Mouse (Mus musculus): ENCODE data around the gene Gnai3. TPM values are rescaled to one million over a fixed set of nuclear protein-coding genes. Genes with fewer than 3 reads are reported as not detected.

Gnai3 gene
- polyA plus RNA-seq, 1 experiment from 2014 or later = 192 TPM

GRCm38 (mm10) chr3:108147386-108148235 is 1.7 kb upstream of the Gnai3 start:
- H3K27ac ChIP-seq (replicated peaks; ENCODE audit: low read depth, low read length) = no peak overlapping the region
- ATAC-seq (ENCODE audit: insufficient number of reproducible peaks, low FRiP score, low TSS enrichment, low read depth) (no peak), DNase-seq (ENCODE audit: low spot score) (peak; percentile 93)
- no peaks in the 10 kb centered on the region for H3K36me3 ChIP-seq (ENCODE audit: control insufficient read depth, insufficient read depth, low read length)
- H3K4me2 ChIP-seq (ENCODE audit: low read depth, severe bottlenecking) = no peak overlapping the region
- H3K9ac ChIP-seq (ENCODE audit: low read length) = no peak overlapping the region
- peaks cover 5% of the 10 kb centered on the region; the same call in 1 of the 2 replicates for H3K4me1 ChIP-seq (ENCODE audit: control insufficient read depth, insufficient read depth, low read length)
- no peak overlapping the region for H3K4me3 ChIP-seq (ENCODE audit: low read depth, low read length)
- no peaks in the 10 kb centered on the region for H3K9me3 ChIP-seq (ENCODE audit: control insufficient read depth, low read length)
- no peaks in the 10 kb centered on the region for H3K27me3 ChIP-seq (ENCODE audit: control insufficient read depth, insufficient read depth, low read length)
- WGBS = 73% methylated on average over 11 of the region's 11 CpGs

- H3K36me3 ChIP-seq (ENCODE audit: control insufficient read depth, insufficient read depth, low read length) = no peaks in the 10 kb centered on the region
- H3K27me3 ChIP-seq (ENCODE audit: control insufficient read depth, insufficient read depth, low read length) = no peaks in the 10 kb centered on the region
- DNase-seq (ENCODE audit: low spot score) (no peak), ATAC-seq (ENCODE audit: insufficient number of reproducible peaks, low FRiP score, low TSS enrichment, low read depth) (no peak)
- no peak overlapping the region for H3K27ac ChIP-seq (replicated peaks; ENCODE audit: low read depth, low read length)
- H3K4me3 ChIP-seq (ENCODE audit: low read depth, low read length) = peak overlapping the region; percentile 99
- H3K4me1 ChIP-seq (ENCODE audit: control insufficient read depth, insufficient read depth, low read length) = peaks cover 5% of the 10 kb centered on the region; the same call in 1 of the 2 replicates
- H3K9ac ChIP-seq (ENCODE audit: low read length) = peak overlapping the region; percentile 84
- no peaks in the 10 kb centered on the region for H3K9me3 ChIP-seq (ENCODE audit: control insufficient read depth, low read length)
- peak overlapping the region; percentile 83 for H3K4me2 ChIP-seq (ENCODE audit: low read depth, severe bottlenecking)
- WGBS = 59% methylated on average over 5 of the region's 5 CpGs
Measured at GRCm38 (mm10) chr3:108146671-108147070, 725 bp upstream of the Gnai3 start.

GRCm38 (mm10) chr3:108140786-108141185 is 5.2 kb downstream of the Gnai3 start:
- H3K4me2 ChIP-seq (ENCODE audit: low read depth, severe bottlenecking) = no peak overlapping the region
- H3K36me3 ChIP-seq (ENCODE audit: control insufficient read depth, insufficient read depth, low read length) = peaks cover 2% of the 10 kb centered on the region; the same call in 1 of the 2 replicates
- peaks cover 5% of the 10 kb centered on the region; the same call in 1 of the 2 replicates for H3K4me1 ChIP-seq (ENCODE audit: control insufficient read depth, insufficient read depth, low read length)
- no peak overlapping the region for H3K9ac ChIP-seq (ENCODE audit: low read length)
- H3K9me3 ChIP-seq (ENCODE audit: control insufficient read depth, low read length) = no peaks in the 10 kb centered on the region
- H3K27ac ChIP-seq (replicated peaks; ENCODE audit: low read depth, low read length) = no peak overlapping the region
- DNase-seq (ENCODE audit: low spot score) = no peak
- ATAC-seq (ENCODE audit: insufficient number of reproducible peaks, low FRiP score, low TSS enrichment, low read depth) = no peak
- WGBS = 81% methylated on average over 4 of the region's 4 CpGs
- no peak overlapping the region for H3K4me3 ChIP-seq (ENCODE audit: low read depth, low read length)
- no peaks in the 10 kb centered on the region for H3K27me3 ChIP-seq (ENCODE audit: control insufficient read depth, insufficient read depth, low read length)

- Histone ChIP-seq H3K4me3 (ENCODE audit: low read depth, low read length) (no peak overlapping the region), H3K4me1 (ENCODE audit: control insufficient read depth, insufficient read depth, low read length) (no peaks in the 10 kb centered on the region), H3K36me3 (ENCODE audit: control insufficient read depth, insufficient read depth, low read length) (peaks cover 2% of the 10 kb centered on the region; the same call in 1 of the 2 replicates), H3K27me3 (ENCODE audit: control insufficient read depth, insufficient read depth, low read length) (no peaks in the 10 kb centered on the region), H3K27ac (replicated peaks; ENCODE audit: low read depth, low read length) (no peak overlapping the region), H3K9ac (ENCODE audit: low read length) (no peak overlapping the region), H3K9me3 (ENCODE audit: control insufficient read depth, low read length) (no peaks in the 10 kb centered on the region), H3K4me2 (ENCODE audit: low read depth, severe bottlenecking) (no peak overlapping the region)
- 88% methylated on average over 1 of the region's 1 CpGs for WGBS
- no peak for DNase-seq (ENCODE audit: low spot score)
- ATAC-seq (ENCODE audit: insufficient number of reproducible peaks, low FRiP score, low TSS enrichment, low read depth) = no peak
Measured at GRCm38 (mm10) chr3:108139113-108139512, 6.8 kb downstream of the Gnai3 start.

- Histone ChIP-seq H3K4me3 (ENCODE audit: low read depth, low read length) (no peak overlapping the region), H3K4me2 (ENCODE audit: low read depth, severe bottlenecking) (no peak overlapping the region), H3K27ac (replicated peaks; ENCODE audit: low read depth, low read length) (no peak overlapping the region), H3K27me3 (ENCODE audit: control insufficient read depth, insufficient read depth, low read length) (no peaks in the 10 kb centered on the region), H3K9me3 (ENCODE audit: control insufficient read depth, low read length) (no peaks in the 10 kb centered on the region), H3K4me1 (ENCODE audit: control insufficient read depth, insufficient read depth, low read length) (no peaks in the 10 kb centered on the region), H3K36me3 (ENCODE audit: control insufficient read depth, insufficient read depth, low read length) (peaks cover 2% of the 10 kb centered on the region; the same call in 1 of the 2 replicates), H3K9ac (ENCODE audit: low read length) (no peak overlapping the region)
- no peak for ATAC-seq (ENCODE audit: insufficient number of reproducible peaks, low FRiP score, low TSS enrichment, low read depth)
- no peak for DNase-seq (ENCODE audit: low spot score)
- WGBS = 88% methylated on average over 11 of the region's 11 CpGs
Measured at GRCm38 (mm10) chr3:108134701-108135100, 11.2 kb downstream of the Gnai3 start.

- Histone ChIP-seq H3K36me3 (ENCODE audit: control insufficient read depth, insufficient read depth, low read length) (peaks cover 2% of the 10 kb centered on the region; the same call in 1 of the 2 replicates), H3K9me3 (ENCODE audit: control insufficient read depth, low read length) (no peaks in the 10 kb centered on the region), H3K4me3 (ENCODE audit: low read depth, low read length) (no peak overlapping the region), H3K4me1 (ENCODE audit: control insufficient read depth, insufficient read depth, low read length) (peaks cover 8% of the 10 kb centered on the region), H3K9ac (ENCODE audit: low read length) (no peak overlapping the region), H3K27ac (replicated peaks; ENCODE audit: low read depth, low read length) (no peak overlapping the region), H3K27me3 (ENCODE audit: control insufficient read depth, insufficient read depth, low read length) (no peaks in the 10 kb centered on the region), H3K4me2 (ENCODE audit: low read depth, severe bottlenecking) (no peak overlapping the region)
- WGBS = 67% methylated on average over 1 of the region's 1 CpGs
- DNase-seq (ENCODE audit: low spot score) (no peak), ATAC-seq (ENCODE audit: insufficient number of reproducible peaks, low FRiP score, low TSS enrichment, low read depth) (no peak)
Measured at GRCm38 (mm10) chr3:108132484-108132883, 13.5 kb downstream of the Gnai3 start.

GRCm38 (mm10) chr3:108131821-108132220 is 14.1 kb downstream of the Gnai3 start:
- no peak overlapping the region for H3K9ac ChIP-seq (ENCODE audit: low read length)
- WGBS = 78% methylated on average over 1 of the region's 1 CpGs
- H3K27me3 ChIP-seq (ENCODE audit: control insufficient read depth, insufficient read depth, low read length) = no peaks in the 10 kb centered on the region
- H3K4me2 ChIP-seq (ENCODE audit: low read depth, severe bottlenecking) = no peak overlapping the region
- H3K36me3 ChIP-seq (ENCODE audit: control insufficient read depth, insufficient read depth, low read length) = peaks cover 2% of the 10 kb centered on the region; the same call in 1 of the 2 replicates
- H3K4me3 ChIP-seq (ENCODE audit: low read depth, low read length) = no peak overlapping the region
- ATAC-seq (ENCODE audit: insufficient number of reproducible peaks, low FRiP score, low TSS enrichment, low read depth) (no peak), DNase-seq (ENCODE audit: low spot score) (no peak)
- H3K27ac ChIP-seq (replicated peaks; ENCODE audit: low read depth, low read length) = no peak overlapping the region
- H3K9me3 ChIP-seq (ENCODE audit: control insufficient read depth, low read length) = no peaks in the 10 kb centered on the region
- peaks cover 8% of the 10 kb centered on the region for H3K4me1 ChIP-seq (ENCODE audit: control insufficient read depth, insufficient read depth, low read length)

GRCm38 (mm10) chr3:108131216-108131615 is 14.7 kb downstream of the Gnai3 start:
- 92% methylated on average over 5 of the region's 5 CpGs for WGBS
- DNase-seq (ENCODE audit: low spot score) (no peak), ATAC-seq (ENCODE audit: insufficient number of reproducible peaks, low FRiP score, low TSS enrichment, low read depth) (no peak)
- H3K4me3 ChIP-seq (ENCODE audit: low read depth, low read length) = no peak overlapping the region
- H3K9me3 ChIP-seq (ENCODE audit: control insufficient read depth, low read length) = no peaks in the 10 kb centered on the region
- H3K27ac ChIP-seq (replicated peaks; ENCODE audit: low read depth, low read length) = no peak overlapping the region
- no peaks in the 10 kb centered on the region for H3K36me3 ChIP-seq (ENCODE audit: control insufficient read depth, insufficient read depth, low read length)
- no peak overlapping the region for H3K4me2 ChIP-seq (ENCODE audit: low read depth, severe bottlenecking)
- peaks cover 8% of the 10 kb centered on the region for H3K4me1 ChIP-seq (ENCODE audit: control insufficient read depth, insufficient read depth, low read length)
- no peaks in the 10 kb centered on the region for H3K27me3 ChIP-seq (ENCODE audit: control insufficient read depth, insufficient read depth, low read length)
- H3K9ac ChIP-seq (ENCODE audit: low read length) = no peak overlapping the region

Data from limb, embryonic 11.5 days (tissue).